In the genomic region with DNA sequence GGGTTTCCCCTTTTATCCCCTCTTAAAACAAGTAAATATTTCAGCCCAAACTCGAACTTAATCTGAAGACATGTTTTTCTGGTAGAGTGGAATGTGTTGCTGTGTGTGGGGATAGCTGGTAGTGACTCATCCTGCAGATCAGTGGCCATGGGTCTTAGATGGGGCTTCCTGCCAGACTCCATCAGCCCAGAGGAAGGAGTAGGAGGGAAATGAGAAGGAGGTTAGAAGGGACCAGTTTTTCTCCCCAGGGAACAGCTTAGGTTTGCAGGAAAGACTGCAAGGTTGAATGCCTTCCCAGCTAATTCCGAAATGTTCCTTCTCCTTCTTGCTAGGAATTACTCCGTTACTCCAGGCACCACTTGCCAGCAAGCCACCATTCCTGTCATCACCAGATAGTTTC, we compare ENCODE assay signal across 21 mouse cellular contexts.
DNase-seq lines count a peak whose midpoint lies in the region; TF ChIP-seq lines count a peak whose summit lies in the region.
"Had no signal": no experiment of that assay in that cellular context is flagged by ENCODE, and none has a peak within 500 bp of the region (broad histone marks: within the 10 kb centered on the region; RNA-seq: fewer than 3 reads in every experiment).

No protein-coding gene starts in this region.

- no peaks in the 10 kb centered on the region for H3K36me3 ChIP-seq in embryonic facial prominence, embryonic 10.5 days (replicated peaks)
- H3K36me3 ChIP-seq in thymus, adult 2 months (ENCODE audit: control insufficient read depth, insufficient read depth, low read length), result no peaks in the 10 kb centered on the region
- H3K36me3 ChIP-seq: embryonic facial prominence, embryonic 13.5 days; heart, embryonic 12.5 days; hindbrain, embryonic 15.5 days; intestine, embryonic 15.5 days; kidney, embryonic 15.5 days; lung, embryonic 15.5 days; midbrain, embryonic 15.5 days had no signal

- peaks cover 6% of the 10 kb centered on the region; the same call in 1 of the 2 replicates for H3K4me1 ChIP-seq in brown adipose tissue, adult 24 weeks (ENCODE audit: control insufficient read depth, insufficient read depth, insufficient read length, low read length)
- H3K4me1 ChIP-seq in embryonic facial prominence, embryonic 10.5 days, result peaks cover 5% of the 10 kb centered on the region; the same call in 1 of the 2 replicates
- H3K4me1 ChIP-seq in thymus, adult 2 months (replicated peaks; ENCODE audit: control insufficient read depth, insufficient read depth, low read length), result no peaks in the 10 kb centered on the region
- H3K4me1 ChIP-seq: hindbrain, embryonic 15.5 days; intestine, embryonic 15.5 days; limb, embryonic 13.5 days; lung, embryonic 15.5 days; midbrain, embryonic 15.5 days had no signal

- no peak for TF ChIP-seq CTCF in thymus, adult 2 months (IDR thresholded peaks at IDR 0.05; ENCODE audit: borderline replicate concordance, control insufficient read depth, extremely low read depth, insufficient read depth, low read length, poor library complexity)

- peaks cover 3% of the 10 kb centered on the region; the same call in 1 of the 2 replicates for H3K27me3 ChIP-seq in embryonic facial prominence, embryonic 10.5 days (replicated peaks; ENCODE audit: low read depth, poor library complexity, severe bottlenecking)
- H3K27me3 ChIP-seq in thymus, adult 2 months (ENCODE audit: control insufficient read depth, insufficient read depth, low read length), result no peaks in the 10 kb centered on the region
- H3K27me3 ChIP-seq: embryonic facial prominence, embryonic 13.5 days; heart, embryonic 12.5 days; hindbrain, embryonic 15.5 days; intestine, embryonic 15.5 days; kidney, embryonic 15.5 days; limb, embryonic 13.5 days; lung, embryonic 15.5 days; midbrain, embryonic 15.5 days had no signal

- no peaks in the 10 kb centered on the region for H3K9me3 ChIP-seq in embryonic facial prominence, embryonic 10.5 days
- H3K9me3 ChIP-seq: embryonic facial prominence, embryonic 13.5 days; heart, embryonic 12.5 days; hindbrain, embryonic 15.5 days; intestine, embryonic 15.5 days; kidney, embryonic 15.5 days; lung, embryonic 15.5 days; midbrain, embryonic 15.5 days had no signal

- H3K4me3 ChIP-seq in brown adipose tissue, adult 24 weeks (ENCODE audit: insufficient read depth, low read depth, low read length), result no peak overlapping the region
- H3K4me3 ChIP-seq in embryonic facial prominence, embryonic 10.5 days, result no peak overlapping the region
- no peak overlapping the region for H3K4me3 ChIP-seq in thymus, adult 2 months (ENCODE audit: control insufficient read depth, insufficient read depth, low read length)
- H3K4me3 ChIP-seq: embryonic facial prominence, embryonic 13.5 days; heart, embryonic 12.5 days; hindbrain, embryonic 15.5 days; intestine, embryonic 15.5 days; kidney, embryonic 15.5 days; limb, embryonic 13.5 days; lung, embryonic 15.5 days; midbrain, embryonic 15.5 days; myocyte had no signal

- TF ChIP-seq POLR2A in thymus, adult 2 months (IDR thresholded peaks at IDR 0.05; ENCODE audit: control insufficient read depth, extremely low read depth, insufficient read depth, low read length, poor library complexity), result no peak

- WGBS in embryonic facial prominence, embryonic 10.5 days, result 78% methylated on average over 3 of the region's 3 CpGs
- WGBS in thymus, adult 2 months, result 81% methylated on average over 3 of the region's 3 CpGs

- H3K27ac ChIP-seq in brown adipose tissue, adult 24 weeks (replicated peaks; ENCODE audit: low read depth, low read length), result peak overlapping the region; percentile 48; the same call in 1 of the 2 replicates
- no peak overlapping the region for H3K27ac ChIP-seq in embryonic facial prominence, embryonic 10.5 days (replicated peaks)
- no peak overlapping the region for H3K27ac ChIP-seq in thymus, adult 2 months (ENCODE audit: control insufficient read depth, insufficient read depth, low read length)
- H3K27ac ChIP-seq: embryonic facial prominence, embryonic 13.5 days; hindbrain, embryonic 15.5 days; intestine, embryonic 15.5 days; kidney, embryonic 15.5 days; limb, embryonic 13.5 days; liver, embryonic 14.5 days; lung, embryonic 15.5 days; midbrain, embryonic 15.5 days had no signal

- peak; percentile 88 for DNase-seq in heart, adult 11 months
- no peak for DNase-seq in heart, adult 9 months (ENCODE audit: low spot score in 2 of 2)
- DNase-seq in ovary, adult 18-20 months (ENCODE audit: low spot score), result peak; percentile 37
- no peak for DNase-seq in ovary, postnatal 36 days (ENCODE audit: low spot score)
- DNase-seq in embryonic facial prominence, embryonic 10.5 days (ENCODE audit: low spot score), result no peak
- DNase-seq in thymus, adult 2 months, result no peak
- DNase-seq: cerebellum, adult 8-10 months; gastrocnemius, postnatal 10 days; kidney, postnatal 4 days; layer of hippocampus, adult 9-11 months had no signal

Comparison
In these comparisons a context has a peak if more than half of its experiments do, and no peak if none do; other contexts are left out.
1. DNase-seq: peak in heart, adult 11 months (single experiment) and ovary, adult 18-20 months (single experiment); none in heart, adult 9 months (0 of 2), ovary, postnatal 36 days (single experiment), embryonic facial prominence, embryonic 10.5 days (single experiment) and thymus, adult 2 months (single experiment).